Mouse (Mus musculus) stomach, postnatal 0 days (tissue): ENCODE data around the gene Zbtb7b. TPM values are rescaled to one million over a fixed set of nuclear protein-coding genes. Genes with fewer than 3 reads are reported as not detected.

Source experiments
- ATAC-seq: fragments of 200-750 bp; cut with Nextera tagmentation; 2 replicates; pipeline ENCODE4 v1.8.0; 2017; ENCODE audit not compliant: low FRiP score, low TSS enrichment
- DNase-seq: peaks from one replicate; pipeline ENCODE4 v3.0.0-alpha.2; 2016; ENCODE audit warnings: low spot score
- H3K27ac ChIP-seq: fragments of 300-500 bp; sonication (generic); replicated peaks from 2 replicates; pipeline ENCODE4 v1.5.1; 2014; ENCODE audit warnings: mild to moderate bottlenecking, control low read depth
- H3K27me3 ChIP-seq: fragments of 300-500 bp; sonication (generic); 2 replicates; pipeline ENCODE4 v1.6.1; 2014; ENCODE audit warnings: low read length; ENCODE audit not compliant: control insufficient read depth, insufficient read depth
- H3K36me3 ChIP-seq: fragments of 300-500 bp; sonication (generic); 2 replicates; pipeline ENCODE4 v1.6.1; 2014; ENCODE audit warnings: low read length, mixed read lengths; ENCODE audit not compliant: control insufficient read depth, insufficient read depth
- H3K4me1 ChIP-seq: fragments of 300-500 bp; sonication (generic); replicated peaks from 2 replicates; pipeline ENCODE4 v1.6.1; 2014; ENCODE audit warnings: antibody characterized with exemption; ENCODE audit not compliant: control insufficient read depth, insufficient read depth
- H3K4me2 ChIP-seq: fragments of 300-500 bp; sonication (generic); replicated peaks from 2 replicates; pipeline ENCODE4 v1.6.1; 2014; ENCODE audit warnings: low read depth, mild to moderate bottlenecking, control low read depth, moderate library complexity
- H3K4me3 ChIP-seq: fragments of 300-500 bp; sonication (generic); 2 replicates; pipeline ENCODE4 v1.5.1; 2014; ENCODE audit warnings: low read depth, low read length, control low read depth
- H3K9ac ChIP-seq: fragments of 300-500 bp; sonication (generic); 2 replicates; pipeline ENCODE4 v1.6.1; 2014; ENCODE audit warnings: mild to moderate bottlenecking, low read length, control low read depth, mixed read lengths
- H3K9me3 ChIP-seq: fragments of 300-500 bp; sonication (generic); 2 replicates; pipeline ENCODE4 v1.6.1; 2016; ENCODE audit warnings: low read length; ENCODE audit not compliant: control insufficient read depth
- CTCF ChIP-seq: IDR thresholded peaks from 2 replicates; pipeline ENCODE4 v1.5.1; 2016; ENCODE audit warnings: antibody characterized with exemption, low read depth, mild to moderate bottlenecking, moderate library complexity
- EP300 ChIP-seq: optimal IDR thresholded peaks from 2 replicates; pipeline ENCODE3; 2016; ENCODE audit warnings: antibody characterized with exemption
- WGBS: fragments of 180-500 bp; shearing (Covaris S2); extraction: QIAGEN DNeasy Blood & Tissue Kit; methylation state at CpG from one replicate; pipeline ENCODE4 v1.1.7; 2014; 5-methylcytosine and 5-hydroxymethylcytosine counted together
- polyA plus RNA-seq: library from polyadenylated mRNA; unstranded; fragments of >200 nt; fragmentation: Nextera tagmentation; extraction: Ambion mirVana; gene quantifications from 2 replicates; pipeline ENCODE4 v1.2.1, GENCODE M21; 2015

Gene Zbtb7b
- polyA plus RNA-seq, 1 experiment from 2014 or later, result 7.9 TPM

DNA sequence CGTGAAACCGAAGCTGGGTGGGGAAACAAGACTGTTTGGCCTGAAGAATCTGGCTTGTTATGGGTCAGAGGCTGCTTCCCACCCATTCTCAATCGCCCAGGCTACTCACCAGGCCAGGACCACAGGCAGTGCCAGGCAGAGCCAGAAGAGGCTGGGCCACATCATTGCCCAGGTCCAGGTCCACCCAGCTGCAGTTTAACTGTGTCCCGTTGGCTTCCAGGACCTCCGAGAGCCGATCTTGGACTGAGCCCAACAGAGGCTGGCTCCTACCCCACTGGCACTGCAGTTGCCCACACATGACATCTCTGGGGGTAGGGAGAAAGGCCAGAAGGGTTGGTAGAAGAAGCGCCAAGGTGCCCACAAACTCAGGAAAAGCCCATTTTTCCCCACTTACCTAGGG is 51.3 kb downstream of the Zbtb7b start:
- ATAC-seq, result no peak
- 84% methylated on average over 7 of the region's 7 CpGs for WGBS
- no peaks in the 10 kb centered on the region for H3K9me3 ChIP-seq
- DNase-seq, result no peak
- no peak overlapping the region for H3K27ac ChIP-seq
- no peak overlapping the region for H3K4me2 ChIP-seq
- no peak overlapping the region for H3K4me3 ChIP-seq
- no peak overlapping the region for H3K9ac ChIP-seq
- TF ChIP-seq EP300 (no peak), CTCF (no peak)
- H3K36me3 ChIP-seq, result peaks cover 7% of the 10 kb centered on the region
- H3K4me1 ChIP-seq, result peaks cover 2% of the 10 kb centered on the region
- no peaks in the 10 kb centered on the region for H3K27me3 ChIP-seq

DNA sequence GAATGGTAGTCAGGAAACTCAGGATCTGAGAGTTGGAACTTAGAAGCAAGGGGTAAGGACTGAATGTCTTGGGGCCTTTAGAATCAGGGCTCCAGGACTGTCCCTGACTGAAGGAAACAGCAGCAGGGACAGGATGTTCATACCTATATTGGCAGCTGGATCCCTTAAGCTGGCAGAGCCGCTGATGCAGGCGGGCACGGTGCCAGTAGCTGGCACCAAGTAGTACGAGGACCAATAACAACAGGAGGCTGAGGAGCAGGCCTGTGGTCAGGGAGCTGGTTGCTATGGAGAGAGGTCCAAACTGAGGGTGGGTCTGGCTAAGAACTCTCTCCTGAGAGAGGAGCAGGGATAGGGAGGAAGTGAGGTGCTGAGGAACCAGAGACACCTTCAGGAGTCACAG is 52.8 kb downstream of the Zbtb7b start:
- no peak for DNase-seq
- TF ChIP-seq EP300 (no peak), CTCF (no peak)
- no peak overlapping the region for H3K4me2 ChIP-seq
- peaks cover 7% of the 10 kb centered on the region for H3K36me3 ChIP-seq
- ATAC-seq, result no peak
- no peak overlapping the region for H3K4me3 ChIP-seq
- whole genome bisulfite sequencing, result 71% methylated on average over 4 of the region's 4 CpGs
- peaks cover 5% of the 10 kb centered on the region for H3K4me1 ChIP-seq
- H3K27ac ChIP-seq, result no peak overlapping the region
- no peak overlapping the region for H3K9ac ChIP-seq
- no peaks in the 10 kb centered on the region for H3K27me3 ChIP-seq
- no peaks in the 10 kb centered on the region for H3K9me3 ChIP-seq

DNA sequence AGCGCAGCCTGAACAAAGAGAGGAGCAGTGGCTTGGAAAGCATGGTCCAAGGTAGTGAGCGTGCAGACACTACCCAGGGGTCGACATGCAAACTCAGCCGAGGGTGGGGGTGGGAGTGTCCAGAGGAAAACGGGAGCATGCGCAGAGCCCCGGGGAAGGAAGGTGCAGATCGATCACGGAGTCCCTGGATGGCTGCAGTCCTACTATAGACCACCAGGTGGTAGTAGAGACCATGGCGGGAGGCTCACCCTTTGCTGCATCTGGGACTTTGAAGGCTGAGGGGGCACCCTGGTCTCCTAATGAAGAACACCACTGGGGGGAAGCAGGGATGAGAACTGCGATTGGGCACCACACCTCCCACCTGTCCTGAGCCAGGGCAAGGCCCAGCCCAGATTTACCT is 54.1 kb downstream of the Zbtb7b start:
- peaks cover 7% of the 10 kb centered on the region; the same call in 1 of the 2 replicates for H3K36me3 ChIP-seq
- no peak overlapping the region for H3K27ac ChIP-seq
- H3K4me3 ChIP-seq, result no peak overlapping the region
- H3K4me2 ChIP-seq, result peak overlapping the region; percentile 43
- no peaks in the 10 kb centered on the region for H3K27me3 ChIP-seq
- TF ChIP-seq CTCF, result peak; percentile 97
- no peak for TF ChIP-seq EP300
- no peaks in the 10 kb centered on the region for H3K9me3 ChIP-seq
- ATAC-seq (peak; percentile 24), DNase-seq (peak; percentile 86)
- H3K9ac ChIP-seq, result peak overlapping the region; percentile 5; the same call in 1 of the 2 replicates
- H3K4me1 ChIP-seq, result peaks cover 5% of the 10 kb centered on the region
- WGBS, result 8% methylated on average over 11 of the region's 11 CpGs

DNA sequence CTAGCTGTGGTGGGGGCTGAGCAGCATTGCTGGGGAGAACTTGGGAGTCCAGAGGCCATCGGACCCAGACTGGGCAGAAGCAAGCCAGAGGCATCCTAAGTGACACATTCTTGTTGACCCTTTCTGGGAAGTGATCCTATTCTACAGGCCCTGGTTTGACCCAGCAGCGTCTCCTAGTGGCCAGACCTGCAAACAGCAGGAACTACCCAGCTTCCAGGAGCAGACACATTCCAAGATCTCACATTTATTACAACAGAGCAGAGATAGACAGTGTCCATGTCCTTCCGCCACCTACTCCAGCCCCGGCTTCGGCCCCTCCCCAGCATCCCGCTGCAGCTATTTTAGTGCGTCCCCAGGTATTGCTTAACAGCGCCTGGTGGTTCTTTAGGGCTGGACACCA is 55.2 kb downstream of the Zbtb7b start:
- H3K4me1 ChIP-seq, result peaks cover 5% of the 10 kb centered on the region
- no peaks in the 10 kb centered on the region for H3K9me3 ChIP-seq
- H3K27me3 ChIP-seq, result no peaks in the 10 kb centered on the region
- ATAC-seq (peak; percentile 33), DNase-seq (peak; percentile 86)
- H3K27ac ChIP-seq, result peak overlapping the region; percentile 40; the same call in 1 of the 2 replicates
- H3K4me2 ChIP-seq, result no peak overlapping the region
- peaks cover 7% of the 10 kb centered on the region; the same call in 1 of the 2 replicates for H3K36me3 ChIP-seq
- H3K4me3 ChIP-seq, result no peak overlapping the region
- WGBS, result 28% methylated on average over 8 of the region's 8 CpGs
- TF ChIP-seq EP300, result no peak
- TF ChIP-seq CTCF, result peak; percentile 96
- H3K9ac ChIP-seq, result no peak overlapping the region

DNA sequence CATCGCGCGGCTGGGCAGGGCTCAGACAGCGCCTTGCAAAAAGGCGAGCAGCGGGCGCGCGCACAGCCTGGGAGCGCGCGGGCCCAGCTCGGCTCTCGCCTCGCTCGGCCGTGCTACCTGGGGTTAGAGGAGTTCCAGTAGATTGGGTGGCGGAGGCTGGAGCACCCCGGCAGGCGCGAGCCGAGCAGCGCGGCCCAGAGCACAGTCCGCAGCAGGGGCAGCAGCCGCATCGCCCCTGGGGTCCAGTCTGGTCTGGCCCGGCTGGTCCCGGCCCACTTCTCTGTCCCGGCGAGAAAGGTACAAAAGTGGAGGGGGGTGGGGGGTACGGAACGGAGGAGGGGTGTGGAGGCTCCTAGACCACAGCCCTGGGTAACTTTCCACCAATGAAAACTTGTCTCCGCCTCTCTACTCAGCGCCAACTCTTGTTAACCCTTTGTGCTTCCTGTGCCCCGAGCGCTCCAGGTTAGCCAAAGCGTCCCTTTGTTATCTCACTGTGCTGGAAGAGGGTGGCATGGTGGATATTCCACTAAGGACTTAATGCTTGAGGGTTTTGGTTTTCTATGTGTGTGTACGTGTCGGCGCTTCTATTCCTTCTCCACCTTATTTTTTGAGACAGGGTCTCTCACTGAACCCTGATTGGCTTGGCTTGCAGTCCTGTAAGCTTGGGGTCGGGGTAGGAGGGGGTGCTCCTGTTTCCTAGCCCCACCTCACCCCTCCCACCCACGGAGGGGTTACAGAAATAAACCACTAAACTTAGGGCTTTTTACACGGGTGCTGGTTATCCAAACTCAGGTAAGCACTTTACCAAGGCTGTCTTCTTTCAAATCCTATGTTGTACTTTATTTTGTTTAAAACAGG is 56.6 kb downstream of the Zbtb7b start, which contains the start of gene Efna4:
Gene Efna4, minus strand, starts transcription at position 308 of the 858 bp plus-strand sequence.
- peak within 1 kb of the TSS; percentile 89 for H3K27ac ChIP-seq
- peaks cover 2% of the 10 kb centered on the region; the same call in 1 of the 2 replicates for H3K36me3 ChIP-seq
- no peaks in the 10 kb centered on the region for H3K9me3 ChIP-seq
- no peaks in the 10 kb centered on the region for H3K27me3 ChIP-seq
- peak; percentile 79 for DNase-seq
- H3K4me1 ChIP-seq, result peaks cover 5% of the 10 kb centered on the region
- TF ChIP-seq CTCF (0 out of 2 replicates have a peak, but pooled peaks have one; percentile 1), EP300 (no peak)
- peak; percentile 66 for ATAC-seq
- H3K4me3 ChIP-seq, result peak within 1 kb of the TSS; percentile 78
- 1% methylated on average over 44 of the region's 44 CpGs for WGBS
- peak within 1 kb of the TSS; percentile 85 for H3K9ac ChIP-seq
- peak within 1 kb of the TSS; percentile 91 for H3K4me2 ChIP-seq
